Mouse (Mus musculus) hindbrain, embryonic 14.5 days (tissue): Measurements from ENCODE around the gene Galnt12. TPM values are rescaled to one million over a fixed set of nuclear protein-coding genes. Genes with fewer than 3 reads are reported as not detected.

Experiments used
- ATAC-seq: fragments of 200-750 bp; cut with Nextera tagmentation; 2 replicates; pipeline ENCODE4 v1.8.0; 2017; ENCODE audit warnings: moderate number of reproducible peaks, mild to moderate bottlenecking, moderate TSS enrichment, moderate library complexity; ENCODE audit not compliant: low FRiP score
- DNase-seq: peaks from one replicate; pipeline ENCODE4 v3.0.0-alpha.2; 2015; ENCODE audit warnings: low spot score
- H3K27ac ChIP-seq: fragments of 300-500 bp; sonication (generic); 2 replicates; pipeline ENCODE4 v1.5.1; 2014; ENCODE audit warnings: mild to moderate bottlenecking, moderate library complexity
- H3K27me3 ChIP-seq: fragments of 300-500 bp; sonication (generic); 2 replicates; pipeline ENCODE4 v1.6.1; 2014; ENCODE audit warnings: mild to moderate bottlenecking, low read length, mixed read lengths; ENCODE audit not compliant: control insufficient read depth, insufficient read depth
- H3K36me3 ChIP-seq: fragments of 300-500 bp; sonication (generic); replicated peaks from 2 replicates; pipeline ENCODE4 v1.6.1; 2014; ENCODE audit not compliant: control insufficient read depth, insufficient read depth
- H3K4me1 ChIP-seq: fragments of 300-500 bp; sonication (generic); replicated peaks from 2 replicates; pipeline ENCODE4 v1.6.1; 2014; ENCODE audit warnings: antibody characterized with exemption, low read length, mixed read lengths; ENCODE audit not compliant: control insufficient read depth, insufficient read depth
- H3K4me2 ChIP-seq: fragments of 300-500 bp; sonication (generic); replicated peaks from 2 replicates; pipeline ENCODE4 v1.6.1; 2014; ENCODE audit warnings: mild to moderate bottlenecking, moderate library complexity
- H3K4me3 ChIP-seq: fragments of 300-500 bp; sonication (generic); replicated peaks from 2 replicates; pipeline ENCODE4 v1.5.1; 2014; ENCODE audit warnings: mild to moderate bottlenecking, low read length
- H3K9ac ChIP-seq: fragments of 300-500 bp; sonication (generic); 2 replicates; pipeline ENCODE4 v1.6.1; 2014
- H3K9me3 ChIP-seq: fragments of 300-500 bp; sonication (generic); 2 replicates; pipeline ENCODE4 v1.6.1; 2016; ENCODE audit warnings: low read length; ENCODE audit not compliant: control insufficient read depth
- WGBS: fragments of 180-500 bp; shearing (Covaris S2); extraction: QIAGEN DNeasy Blood & Tissue Kit; methylation state at CpG from one replicate; pipeline ENCODE4 v1.1.7; 2014; 5-methylcytosine and 5-hydroxymethylcytosine counted together
- polyA plus RNA-seq: library from polyadenylated mRNA; unstranded; fragments of >200 nt; fragmentation: Nextera tagmentation; extraction: Ambion mirVana; gene quantifications from 2 replicates; pipeline ENCODE4 v1.2.1, GENCODE M21; 2014

The Galnt12 gene
- polyA plus RNA-seq, 1 experiment from 2014 or later: 1.2 TPM

- Histone ChIP-seq H3K27me3 (peaks cover 44% of the 10 kb centered on the region), H3K27ac (no peak overlapping the region), H3K9me3 (no peaks in the 10 kb centered on the region), H3K36me3 (no peaks in the 10 kb centered on the region), H3K4me3 (peak overlapping the region; percentile 80), H3K4me2 (peak overlapping the region; percentile 99), H3K4me1 (peaks cover 9% of the 10 kb centered on the region; the same call in 1 of the 2 replicates), H3K9ac (peak overlapping the region; percentile 73)
- DNase-seq: no peak
- 0 out of 2 replicates have a peak, but pooled peaks have one; percentile 46 for ATAC-seq
- WGBS: 1% methylated on average over 21 of the region's 21 CpGs
These were observed 795 bp downstream of the Galnt12 start for GRCm38 (mm10) chr4:47092387-47093021.

- ATAC-seq: no peak
- Histone ChIP-seq H3K27me3 (peaks cover 44% of the 10 kb centered on the region), H3K4me2 (0 out of 2 replicates have a peak overlapping the region, but pooled peaks have one; percentile 99), H3K27ac (no peak overlapping the region), H3K36me3 (no peaks in the 10 kb centered on the region), H3K9me3 (no peaks in the 10 kb centered on the region), H3K4me1 (peaks cover 9% of the 10 kb centered on the region; the same call in 1 of the 2 replicates), H3K4me3 (no peak overlapping the region), H3K9ac (no peak overlapping the region)
- no peak for DNase-seq
- 18% methylated on average over 9 of the region's 9 CpGs for WGBS
These were observed 1.5 kb downstream of the Galnt12 start for GRCm38 (mm10) chr4:47093161-47093560.

GRCm38 (mm10) chr4:47093647-47094046, 1.9 kb downstream of the Galnt12 start:
- Histone ChIP-seq H3K9me3 (no peaks in the 10 kb centered on the region), H3K4me1 (peaks cover 9% of the 10 kb centered on the region; the same call in 1 of the 2 replicates), H3K9ac (no peak overlapping the region), H3K27ac (no peak overlapping the region), H3K36me3 (no peaks in the 10 kb centered on the region), H3K4me3 (no peak overlapping the region), H3K4me2 (no peak overlapping the region), H3K27me3 (peaks cover 44% of the 10 kb centered on the region)
- DNase-seq: no peak
- ATAC-seq: 0 out of 2 replicates have a peak, but pooled peaks have one; percentile 24
- WGBS: 16% methylated on average over 6 of the region's 6 CpGs

- Histone ChIP-seq H3K36me3 (no peaks in the 10 kb centered on the region), H3K9ac (no peak overlapping the region), H3K27ac (no peak overlapping the region), H3K4me1 (no peaks in the 10 kb centered on the region), H3K9me3 (no peaks in the 10 kb centered on the region), H3K27me3 (no peaks in the 10 kb centered on the region), H3K4me2 (no peak overlapping the region), H3K4me3 (no peak overlapping the region)
- no peak for ATAC-seq
- no peak for DNase-seq
- WGBS: 95% methylated on average over 10 of the region's 10 CpGs
These were observed 11.9 kb downstream of the Galnt12 start for GRCm38 (mm10) chr4:47103561-47103960.

- Histone ChIP-seq H3K4me3 (no peak overlapping the region), H3K9me3 (no peaks in the 10 kb centered on the region), H3K36me3 (no peaks in the 10 kb centered on the region), H3K27me3 (no peaks in the 10 kb centered on the region), H3K4me1 (0 out of 2 replicates have a peak, but pooled peaks cover 4% of the 10 kb centered on the region), H3K27ac (no peak overlapping the region), H3K9ac (no peak overlapping the region), H3K4me2 (no peak overlapping the region)
- DNase-seq: no peak
- 51% methylated on average over 9 of the region's 9 CpGs for WGBS
- ATAC-seq: no peak
These were observed 20.2 kb downstream of the Galnt12 start for GRCm38 (mm10) chr4:47111885-47112284.

GRCm38 (mm10) chr4:47112560-47112959, 20.9 kb downstream of the Galnt12 start:
- WGBS: 68% methylated on average over 9 of the region's 9 CpGs
- H3K27me3 ChIP-seq: no peaks in the 10 kb centered on the region
- H3K4me1 ChIP-seq: 0 out of 2 replicates have a peak, but pooled peaks cover 4% of the 10 kb centered on the region
- ATAC-seq: no peak
- H3K4me2 ChIP-seq: no peak overlapping the region
- H3K9me3 ChIP-seq: no peaks in the 10 kb centered on the region
- H3K4me3 ChIP-seq: no peak overlapping the region
- H3K36me3 ChIP-seq: no peaks in the 10 kb centered on the region
- no peak overlapping the region for H3K27ac ChIP-seq
- H3K9ac ChIP-seq: no peak overlapping the region
- no peak for DNase-seq

GRCm38 (mm10) chr4:47122051-47122706, 30.5 kb downstream of the Galnt12 start:
- 66% methylated on average over 13 of the region's 13 CpGs for WGBS
- H3K9me3 ChIP-seq: peaks cover 4% of the 10 kb centered on the region; the same call in 1 of the 2 replicates
- no peaks in the 10 kb centered on the region for H3K4me1 ChIP-seq
- no peak overlapping the region for H3K9ac ChIP-seq
- no peak for ATAC-seq
- H3K4me3 ChIP-seq: no peak overlapping the region
- H3K36me3 ChIP-seq: no peaks in the 10 kb centered on the region
- no peaks in the 10 kb centered on the region for H3K27me3 ChIP-seq
- H3K4me2 ChIP-seq: no peak overlapping the region
- DNase-seq: peak; percentile 81
- no peak overlapping the region for H3K27ac ChIP-seq

GRCm38 (mm10) chr4:47124140-47124711, 32.5 kb downstream of the Galnt12 start:
- Histone ChIP-seq H3K36me3 (no peaks in the 10 kb centered on the region), H3K27me3 (no peaks in the 10 kb centered on the region), H3K4me3 (no peak overlapping the region), H3K4me2 (no peak overlapping the region), H3K9ac (no peak overlapping the region), H3K4me1 (no peaks in the 10 kb centered on the region), H3K9me3 (peaks cover 4% of the 10 kb centered on the region; the same call in 1 of the 2 replicates), H3K27ac (no peak overlapping the region)
- DNase-seq (no peak), ATAC-seq (no peak)
- 83% methylated on average over 9 of the region's 9 CpGs for WGBS

- H3K4me3 ChIP-seq: no peak overlapping the region
- no peak overlapping the region for H3K27ac ChIP-seq
- H3K36me3 ChIP-seq: no peaks in the 10 kb centered on the region
- no peaks in the 10 kb centered on the region for H3K4me1 ChIP-seq
- WGBS: 82% methylated on average over 7 of the region's 7 CpGs
- no peak overlapping the region for H3K9ac ChIP-seq
- no peak overlapping the region for H3K4me2 ChIP-seq
- H3K9me3 ChIP-seq: peaks cover 4% of the 10 kb centered on the region; the same call in 1 of the 2 replicates
- no peak for ATAC-seq
- no peak for DNase-seq
- H3K27me3 ChIP-seq: no peaks in the 10 kb centered on the region
These were observed 36.8 kb downstream of the Galnt12 start for GRCm38 (mm10) chr4:47128515-47128914.
